Mouse (Mus musculus) hindbrain, embryonic 14.5 days (tissue): ENCODE measurements at regions not wholly inside any gene's neighbourhood (a gene's known extent, or its start where the extent isn't known, plus 50 kb on each side); places are given as distances from the start of the nearest gene placed in this dataset.

Experiments
- ATAC-seq: fragments of 200-750 bp; cut with Nextera tagmentation; 2 replicates; pipeline ENCODE4 v1.8.0; 2017; ENCODE audit warnings: moderate number of reproducible peaks, mild to moderate bottlenecking, moderate TSS enrichment, moderate library complexity; ENCODE audit not compliant: low FRiP score
- DNase-seq: peaks from one replicate; pipeline ENCODE4 v3.0.0-alpha.2; 2015; ENCODE audit warnings: low spot score
- H3K27ac ChIP-seq: fragments of 300-500 bp; sonication (generic); 2 replicates; pipeline ENCODE4 v1.5.1; 2014; ENCODE audit warnings: mild to moderate bottlenecking, moderate library complexity
- H3K27me3 ChIP-seq: fragments of 300-500 bp; sonication (generic); 2 replicates; pipeline ENCODE4 v1.6.1; 2014; ENCODE audit warnings: mild to moderate bottlenecking, low read length, mixed read lengths; ENCODE audit not compliant: control insufficient read depth, insufficient read depth
- H3K36me3 ChIP-seq: fragments of 300-500 bp; sonication (generic); replicated peaks from 2 replicates; pipeline ENCODE4 v1.6.1; 2014; ENCODE audit not compliant: control insufficient read depth, insufficient read depth
- H3K4me1 ChIP-seq: fragments of 300-500 bp; sonication (generic); replicated peaks from 2 replicates; pipeline ENCODE4 v1.6.1; 2014; ENCODE audit warnings: antibody characterized with exemption, low read length, mixed read lengths; ENCODE audit not compliant: control insufficient read depth, insufficient read depth
- H3K4me2 ChIP-seq: fragments of 300-500 bp; sonication (generic); replicated peaks from 2 replicates; pipeline ENCODE4 v1.6.1; 2014; ENCODE audit warnings: mild to moderate bottlenecking, moderate library complexity
- H3K4me3 ChIP-seq: fragments of 300-500 bp; sonication (generic); replicated peaks from 2 replicates; pipeline ENCODE4 v1.5.1; 2014; ENCODE audit warnings: mild to moderate bottlenecking, low read length
- H3K9ac ChIP-seq: fragments of 300-500 bp; sonication (generic); 2 replicates; pipeline ENCODE4 v1.6.1; 2014
- H3K9me3 ChIP-seq: fragments of 300-500 bp; sonication (generic); 2 replicates; pipeline ENCODE4 v1.6.1; 2016; ENCODE audit warnings: low read length; ENCODE audit not compliant: control insufficient read depth
- WGBS: fragments of 180-500 bp; shearing (Covaris S2); extraction: QIAGEN DNeasy Blood & Tissue Kit; methylation state at CpG from one replicate; pipeline ENCODE4 v1.1.7; 2014; 5-methylcytosine and 5-hydroxymethylcytosine counted together

GRCm38 (mm10) chr10:31030676-31031075 lies 188.1 kb upstream of the Hey2 start:
- Histone ChIP-seq H3K4me3 (no peak overlapping the region), H3K4me2 (no peak overlapping the region), H3K27me3 (no peaks in the 10 kb centered on the region), H3K9me3 (no peaks in the 10 kb centered on the region), H3K36me3 (no peaks in the 10 kb centered on the region), H3K9ac (no peak overlapping the region), H3K4me1 (no peaks in the 10 kb centered on the region), H3K27ac (no peak overlapping the region)
- 80% methylated on average over 2 of the region's 2 CpGs for WGBS
- ATAC-seq, result no peak
- no peak for DNase-seq

DNA sequence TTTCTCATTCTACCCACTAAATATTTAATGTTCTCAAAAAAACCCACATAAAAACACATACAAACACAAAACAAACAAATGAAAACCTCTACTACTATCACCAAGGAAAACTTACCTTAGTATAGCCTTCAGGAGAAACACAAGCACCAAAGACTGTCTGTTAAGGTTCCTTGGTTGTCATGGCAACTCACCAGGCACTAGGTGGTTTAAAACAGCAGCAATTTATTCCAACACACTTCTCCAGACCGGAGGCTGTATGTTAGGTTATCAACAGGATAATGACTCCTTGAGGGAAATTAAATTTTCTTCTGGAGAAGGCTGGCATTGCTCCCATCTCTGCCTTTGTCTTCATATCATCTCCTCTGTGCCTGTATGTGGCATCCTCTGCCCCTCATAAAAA lies 183.8 kb upstream of the Hey2 start:
- no peak for DNase-seq

DNA sequence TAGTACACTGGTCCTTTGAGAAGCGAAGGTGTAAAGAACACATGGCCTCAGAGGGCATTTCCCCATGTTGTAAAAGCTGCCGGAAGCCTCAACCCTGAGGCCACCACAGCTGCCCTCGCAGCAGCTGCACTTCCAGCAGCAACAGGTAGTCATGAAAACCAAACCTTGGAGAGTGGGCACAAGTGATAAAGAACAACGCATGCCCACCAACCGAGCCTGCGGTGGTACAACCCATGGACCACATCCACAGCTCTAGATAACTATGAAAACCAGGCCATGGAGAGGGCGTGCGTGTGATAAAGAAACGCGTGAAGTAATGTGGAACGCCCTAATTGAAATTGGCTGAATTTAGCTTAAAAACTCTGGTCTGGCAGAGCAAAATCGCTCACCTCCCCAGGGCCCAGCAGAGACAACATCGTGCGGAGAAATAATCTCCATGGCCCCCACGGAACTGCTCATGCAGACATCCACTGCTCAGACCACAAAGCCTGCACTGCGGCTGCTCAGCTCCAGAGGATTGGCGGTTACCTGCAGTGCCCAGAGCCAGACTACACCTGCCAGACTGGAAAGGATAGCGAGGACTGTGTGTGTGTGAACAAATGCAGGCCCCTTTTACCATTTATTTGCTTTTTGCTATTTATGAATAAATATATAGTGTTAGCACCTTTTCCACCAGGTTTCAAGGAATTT lies 170.2 kb upstream of the Hey2 start:
- Histone ChIP-seq H3K9me3 (no peaks in the 10 kb centered on the region), H3K4me2 (no peak overlapping the region), H3K27ac (no peak overlapping the region), H3K4me3 (no peak overlapping the region), H3K27me3 (no peaks in the 10 kb centered on the region), H3K36me3 (no peaks in the 10 kb centered on the region), H3K4me1 (no peaks in the 10 kb centered on the region), H3K9ac (no peak overlapping the region)
- DNase-seq (no peak), ATAC-seq (no peak)
- 92% methylated on average over 18 of the region's 18 CpGs for WGBS

More for the DNA sequence above, 183.8 kb upstream of the Hey2 start:
- Histone ChIP-seq H3K4me2 (no peak overlapping the region), H3K4me3 (no peak overlapping the region), H3K27me3 (no peaks in the 10 kb centered on the region), H3K9ac (no peak overlapping the region), H3K36me3 (no peaks in the 10 kb centered on the region), H3K27ac (no peak overlapping the region), H3K9me3 (no peaks in the 10 kb centered on the region), H3K4me1 (no peaks in the 10 kb centered on the region)
- 0 out of 2 replicates have a peak, but pooled peaks have one; percentile 72 for ATAC-seq
- WGBS, result 28% methylated on average over 1 of the region's 1 CpGs

DNA sequence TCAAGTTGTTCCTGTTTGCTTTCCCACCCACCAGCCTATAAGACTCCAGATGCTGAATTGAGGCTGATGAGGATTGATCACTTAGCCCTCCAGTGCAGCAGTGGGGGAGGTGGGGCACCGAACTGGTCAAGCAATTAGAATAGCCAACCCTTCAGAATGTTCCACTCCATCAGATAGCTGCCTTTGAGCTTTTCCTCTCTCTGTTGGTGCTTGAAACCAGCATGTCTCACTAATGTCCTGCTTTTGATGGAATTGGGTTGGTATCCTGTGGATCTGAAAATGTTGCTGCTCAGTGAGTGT lies 167.3 kb upstream of the Hey2 start:
- H3K9me3 ChIP-seq, result no peaks in the 10 kb centered on the region
- no peak overlapping the region for H3K4me2 ChIP-seq
- 50% methylated on average over 1 of the region's 1 CpGs for WGBS
- H3K27me3 ChIP-seq, result no peaks in the 10 kb centered on the region
- H3K36me3 ChIP-seq, result no peaks in the 10 kb centered on the region
- H3K4me1 ChIP-seq, result no peaks in the 10 kb centered on the region
- no peak overlapping the region for H3K27ac ChIP-seq
- no peak overlapping the region for H3K9ac ChIP-seq
- DNase-seq (no peak), ATAC-seq (peak; percentile 34; the same call in 1 of the 2 replicates)
- no peak overlapping the region for H3K4me3 ChIP-seq

GRCm38 (mm10) chr10:31009128-31009954 lies 166.7 kb upstream of the Hey2 start:
- H3K9ac ChIP-seq, result no peak overlapping the region
- H3K4me3 ChIP-seq, result no peak overlapping the region
- no peaks in the 10 kb centered on the region for H3K36me3 ChIP-seq
- 0 out of 2 replicates have a peak, but pooled peaks have one; percentile 17 for ATAC-seq
- no peak overlapping the region for H3K4me2 ChIP-seq
- H3K4me1 ChIP-seq, result no peaks in the 10 kb centered on the region
- H3K27ac ChIP-seq, result no peak overlapping the region
- 80% methylated on average over 5 of the region's 5 CpGs for WGBS
- no peaks in the 10 kb centered on the region for H3K9me3 ChIP-seq
- DNase-seq, result no peak
- H3K27me3 ChIP-seq, result no peaks in the 10 kb centered on the region

DNA sequence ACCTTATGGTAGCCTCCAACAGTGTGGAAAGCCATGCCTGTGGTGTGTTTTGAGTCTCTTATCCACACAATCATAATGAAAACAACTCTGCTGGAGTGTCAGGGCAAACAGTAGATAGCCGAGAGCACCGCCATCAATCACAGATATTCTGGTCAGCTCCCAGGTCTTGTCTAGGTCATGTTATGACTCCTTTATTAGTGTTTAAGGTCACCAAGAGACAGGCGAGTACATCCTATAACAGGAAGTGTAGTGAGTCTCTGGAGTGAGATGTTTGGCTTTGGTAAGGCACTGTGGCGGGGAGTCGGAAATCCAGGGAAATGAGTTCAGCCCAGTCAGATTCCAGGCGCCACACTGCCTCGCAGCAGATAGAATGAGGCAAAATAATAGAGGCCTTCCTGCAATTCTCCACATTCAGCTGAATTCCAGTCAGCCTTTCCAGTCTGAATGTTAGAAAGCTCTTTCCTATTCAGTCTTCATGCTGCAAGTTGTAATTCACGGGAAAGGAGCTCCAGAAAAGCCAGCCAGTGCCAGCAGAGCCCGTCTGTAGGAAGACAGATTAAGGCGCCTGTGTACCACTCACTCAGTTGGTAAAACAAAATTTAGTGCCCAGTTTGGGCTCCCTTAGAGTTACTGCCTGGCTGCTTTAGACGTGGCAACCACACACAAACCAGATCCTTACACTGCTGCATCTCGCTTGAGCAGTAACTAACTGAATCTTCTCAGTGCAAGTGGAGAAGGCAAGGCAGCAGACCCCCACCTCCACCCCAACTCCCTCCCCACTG lies 155.8 kb upstream of the Hey2 start:
- Histone ChIP-seq H3K4me1 (no peaks in the 10 kb centered on the region), H3K27ac (no peak overlapping the region), H3K36me3 (no peaks in the 10 kb centered on the region), H3K9me3 (no peaks in the 10 kb centered on the region), H3K9ac (no peak overlapping the region), H3K4me2 (no peak overlapping the region), H3K4me3 (no peak overlapping the region), H3K27me3 (no peaks in the 10 kb centered on the region)
- ATAC-seq, result no peak
- no peak for DNase-seq
- 77% methylated on average over 12 of the region's 12 CpGs for WGBS

- no peak overlapping the region for H3K27ac ChIP-seq
- WGBS, result 84% methylated on average over 3 of the region's 3 CpGs
- H3K4me3 ChIP-seq, result no peak overlapping the region
- H3K9ac ChIP-seq, result no peak overlapping the region
- H3K4me2 ChIP-seq, result no peak overlapping the region
- H3K4me1 ChIP-seq, result no peaks in the 10 kb centered on the region
- H3K27me3 ChIP-seq, result no peaks in the 10 kb centered on the region
- H3K36me3 ChIP-seq, result no peaks in the 10 kb centered on the region
- no peaks in the 10 kb centered on the region for H3K9me3 ChIP-seq
- no peak for ATAC-seq
- DNase-seq, result no peak
Observed at GRCm38 (mm10) chr10:30992167-30992566, 149.6 kb upstream of the Hey2 start.

GRCm38 (mm10) chr10:30980279-30980968 lies 137.8 kb upstream of the Hey2 start:
- H3K27me3 ChIP-seq, result no peaks in the 10 kb centered on the region
- ATAC-seq (peak; percentile 90), DNase-seq (peak; percentile 50)
- H3K27ac ChIP-seq, result no peak overlapping the region; the same call in 1 of the 2 replicates
- peak overlapping the region; percentile 17 for H3K4me3 ChIP-seq
- H3K4me1 ChIP-seq, result peaks cover 7% of the 10 kb centered on the region; the same call in 1 of the 2 replicates
- H3K4me2 ChIP-seq, result peak overlapping the region; percentile 51
- H3K36me3 ChIP-seq, result no peaks in the 10 kb centered on the region
- no peaks in the 10 kb centered on the region for H3K9me3 ChIP-seq
- peak overlapping the region; percentile 28 for H3K9ac ChIP-seq
- 3% methylated on average over 8 of the region's 8 CpGs for WGBS
